Mouse (Mus musculus) kidney, embryonic 14.5 days (tissue): ENCODE measurements at regions not wholly inside any gene's neighbourhood (a gene's known extent, or its start where the extent isn't known, plus 50 kb on each side); places are given as distances from the start of the nearest gene placed in this dataset.

Experiments used
- ATAC-seq: fragments of 200-750 bp; cut with Nextera tagmentation; 2 replicates; pipeline ENCODE4 v1.8.0; 2017; ENCODE audit warnings: moderate number of reproducible peaks, mild to moderate bottlenecking, moderate TSS enrichment, moderate library complexity; ENCODE audit not compliant: low FRiP score, low TSS enrichment
- H3K27ac ChIP-seq: fragments of 300-500 bp; sonication (generic); 2 replicates; pipeline ENCODE4 v1.5.1; 2014; ENCODE audit warnings: low read depth, mild to moderate bottlenecking, low read length, moderate library complexity, mixed read lengths
- H3K27me3 ChIP-seq: fragments of 300-500 bp; sonication (generic); 2 replicates; pipeline ENCODE4 v1.6.1; 2014; ENCODE audit warnings: mild to moderate bottlenecking, low read length; ENCODE audit not compliant: control insufficient read depth, insufficient read depth
- H3K36me3 ChIP-seq: fragments of 300-500 bp; sonication (generic); 2 replicates; pipeline ENCODE4 v1.6.1; 2014; ENCODE audit warnings: low read length, mixed read lengths; ENCODE audit not compliant: control insufficient read depth, insufficient read depth
- H3K4me1 ChIP-seq: fragments of 300-500 bp; sonication (generic); 2 replicates; pipeline ENCODE4 v1.6.1; 2014; ENCODE audit warnings: low read length, mixed read lengths; ENCODE audit not compliant: control insufficient read depth, insufficient read depth
- H3K4me2 ChIP-seq: fragments of 300-500 bp; sonication (generic); replicated peaks from 2 replicates; pipeline ENCODE4 v1.6.1; 2014; ENCODE audit warnings: low read depth, mild to moderate bottlenecking, low read length
- H3K4me3 ChIP-seq: fragments of 300-500 bp; sonication (generic); 2 replicates; pipeline ENCODE4 v1.5.1; 2014; ENCODE audit warnings: mild to moderate bottlenecking, low read length
- H3K9ac ChIP-seq: fragments of 300-500 bp; sonication (generic); 2 replicates; pipeline ENCODE4 v1.6.1; 2014; ENCODE audit warnings: low read depth, mild to moderate bottlenecking, low read length, moderate library complexity
- H3K9me3 ChIP-seq: fragments of 300-500 bp; sonication (generic); 2 replicates; pipeline ENCODE4 v1.6.1; 2016; ENCODE audit warnings: low read length; ENCODE audit not compliant: control insufficient read depth
- WGBS: fragments of 180-500 bp; shearing (Covaris S2); extraction: QIAGEN DNeasy Blood & Tissue Kit; methylation state at CpG from one replicate; pipeline ENCODE4 v1.1.7; 2014; 5-methylcytosine and 5-hydroxymethylcytosine counted together

DNA sequence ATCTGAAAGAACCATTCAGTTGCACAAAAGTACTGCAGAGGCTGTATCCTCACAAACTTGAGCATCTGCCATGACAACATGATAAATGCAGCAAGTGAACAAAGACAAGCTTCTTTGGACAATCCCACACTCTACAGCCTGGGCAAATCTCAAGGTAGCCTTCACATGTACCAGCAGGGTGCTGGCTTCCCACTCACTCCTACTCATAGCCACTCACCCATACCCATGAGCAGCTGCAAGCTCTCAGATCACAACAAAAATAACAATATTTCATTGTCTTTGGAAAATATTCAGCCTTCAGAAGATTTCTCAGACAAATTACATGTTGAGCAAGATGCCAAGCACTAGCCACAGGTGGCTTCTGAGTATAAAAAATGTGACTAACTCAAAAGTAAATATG lies 689.3 kb downstream of the Cypt12 start:
- Histone ChIP-seq H3K4me3 (no peak overlapping the region), H3K36me3 (no peaks in the 10 kb centered on the region), H3K27ac (no peak overlapping the region), H3K27me3 (no peaks in the 10 kb centered on the region), H3K4me2 (no peak overlapping the region), H3K9me3 (no peaks in the 10 kb centered on the region), H3K9ac (no peak overlapping the region), H3K4me1 (no peaks in the 10 kb centered on the region)
- ATAC-seq, result no peak

DNA sequence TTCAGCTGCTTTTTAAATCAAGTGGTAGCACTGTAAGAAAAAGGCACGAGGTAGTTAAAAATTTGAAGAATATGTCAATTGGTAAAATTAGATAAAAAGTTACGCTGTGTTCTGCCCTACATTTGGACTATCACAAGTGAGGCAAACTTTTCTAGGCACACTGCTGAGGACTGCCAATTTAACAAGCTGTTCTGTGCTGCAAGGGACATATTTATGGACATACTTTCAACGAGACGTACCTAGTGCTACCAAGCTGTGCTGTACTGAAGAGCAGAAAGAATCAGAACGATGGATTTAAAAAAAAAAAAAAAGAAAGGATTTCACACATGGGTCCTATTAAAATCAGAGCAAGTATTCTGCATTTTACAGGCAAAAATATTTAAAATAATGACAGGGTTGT lies 692.1 kb downstream of the Cypt12 start:
- Histone ChIP-seq H3K36me3 (no peaks in the 10 kb centered on the region), H3K27ac (no peak overlapping the region), H3K27me3 (no peaks in the 10 kb centered on the region), H3K4me3 (no peak overlapping the region), H3K4me2 (no peak overlapping the region), H3K9me3 (no peaks in the 10 kb centered on the region), H3K4me1 (no peaks in the 10 kb centered on the region), H3K9ac (no peak overlapping the region)
- ATAC-seq, result no peak
- WGBS, result 82% methylated on average over 5 of the region's 5 CpGs

DNA sequence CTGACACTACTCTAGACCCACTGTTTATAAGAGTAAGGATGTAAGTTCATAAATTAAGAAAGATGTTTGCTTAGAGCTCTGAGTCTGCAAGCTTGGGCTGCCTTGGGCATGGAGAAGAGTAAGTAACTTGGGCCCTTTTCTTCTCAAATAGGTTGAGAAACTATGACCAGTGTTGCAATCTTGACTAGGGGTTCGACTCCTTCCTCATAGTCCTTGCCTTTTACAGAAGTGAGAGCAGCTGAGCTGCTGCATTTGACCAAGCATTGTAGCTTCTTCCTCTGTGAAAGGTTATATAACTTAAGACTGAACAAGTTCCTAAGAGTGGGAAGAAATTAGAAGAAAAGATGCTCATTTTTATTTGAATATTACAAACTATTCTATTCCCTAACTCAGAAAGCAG lies 693.5 kb downstream of the Cypt12 start:
- H3K27ac ChIP-seq, result no peak overlapping the region
- ATAC-seq, result no peak
- H3K4me3 ChIP-seq, result no peak overlapping the region
- no peaks in the 10 kb centered on the region for H3K4me1 ChIP-seq
- H3K9ac ChIP-seq, result no peak overlapping the region
- H3K36me3 ChIP-seq, result no peaks in the 10 kb centered on the region
- H3K9me3 ChIP-seq, result no peaks in the 10 kb centered on the region
- no peaks in the 10 kb centered on the region for H3K27me3 ChIP-seq
- 90% methylated on average over 1 of the region's 1 CpGs for WGBS
- H3K4me2 ChIP-seq, result no peak overlapping the region

DNA sequence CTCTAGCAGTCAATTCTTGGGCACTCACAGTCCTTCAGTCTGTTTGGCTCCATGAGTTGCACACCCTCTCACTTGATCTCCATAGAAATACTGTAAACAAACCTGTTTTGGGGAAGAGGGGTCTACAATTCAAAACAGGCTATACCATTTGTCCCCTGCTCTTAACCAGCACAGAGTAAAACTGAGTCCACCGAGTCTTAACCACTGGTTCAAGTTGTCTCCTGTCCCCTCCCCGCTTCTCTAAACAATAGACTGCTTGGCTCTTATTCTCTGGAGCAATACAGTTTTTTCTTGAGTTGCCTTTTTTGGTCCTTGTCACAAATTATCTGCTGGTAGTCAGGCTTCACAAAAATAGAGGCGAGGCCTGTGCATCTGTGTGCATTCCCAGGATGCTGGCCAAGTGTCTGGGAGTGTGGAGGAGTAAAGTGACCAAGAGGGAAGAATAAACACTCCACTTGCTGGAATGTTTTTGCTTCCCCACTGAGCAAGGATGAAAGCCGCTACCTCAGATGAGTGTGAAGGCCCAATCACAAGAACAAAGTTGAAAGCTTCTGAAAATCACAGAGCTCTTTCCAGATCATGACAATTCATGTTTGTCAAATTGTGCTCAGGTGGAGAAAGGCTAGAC lies 695.3 kb downstream of the Cypt12 start:
- H3K36me3 ChIP-seq, result no peaks in the 10 kb centered on the region
- H3K27ac ChIP-seq, result no peak overlapping the region
- 39% methylated on average over 4 of the region's 4 CpGs for WGBS
- H3K9me3 ChIP-seq, result no peaks in the 10 kb centered on the region
- H3K9ac ChIP-seq, result no peak overlapping the region
- no peak overlapping the region for H3K4me2 ChIP-seq
- H3K27me3 ChIP-seq, result no peaks in the 10 kb centered on the region
- ATAC-seq, result peak; percentile 60; the same call in 1 of the 2 replicates
- H3K4me3 ChIP-seq, result no peak overlapping the region
- no peaks in the 10 kb centered on the region for H3K4me1 ChIP-seq

DNA sequence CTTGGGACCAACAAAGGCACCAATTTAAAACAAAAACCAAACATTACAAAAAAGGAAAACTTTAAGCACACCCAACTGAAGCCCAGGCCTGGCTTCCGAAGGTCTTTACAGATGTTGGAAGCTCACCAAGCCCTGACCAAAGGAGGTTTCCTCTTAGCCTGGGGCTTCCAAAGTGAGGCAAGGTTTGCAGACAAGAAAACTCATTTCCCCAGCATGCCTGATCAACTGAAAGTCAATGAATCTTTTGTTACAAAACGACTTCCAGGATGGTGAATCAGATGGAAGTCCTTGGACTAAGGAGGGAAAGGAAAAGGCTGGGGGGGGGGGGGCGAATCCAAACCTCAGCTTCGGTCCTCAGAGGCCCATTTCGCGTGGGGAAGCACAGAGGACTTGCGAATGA lies 697.3 kb downstream of the Cypt12 start:
- Histone ChIP-seq H3K27ac (no peak overlapping the region), H3K4me3 (no peak overlapping the region), H3K36me3 (no peaks in the 10 kb centered on the region), H3K27me3 (no peaks in the 10 kb centered on the region), H3K4me2 (no peak overlapping the region), H3K9ac (no peak overlapping the region), H3K9me3 (no peaks in the 10 kb centered on the region), H3K4me1 (no peaks in the 10 kb centered on the region)
- ATAC-seq, result no peak
- 66% methylated on average over 7 of the region's 7 CpGs for WGBS

DNA sequence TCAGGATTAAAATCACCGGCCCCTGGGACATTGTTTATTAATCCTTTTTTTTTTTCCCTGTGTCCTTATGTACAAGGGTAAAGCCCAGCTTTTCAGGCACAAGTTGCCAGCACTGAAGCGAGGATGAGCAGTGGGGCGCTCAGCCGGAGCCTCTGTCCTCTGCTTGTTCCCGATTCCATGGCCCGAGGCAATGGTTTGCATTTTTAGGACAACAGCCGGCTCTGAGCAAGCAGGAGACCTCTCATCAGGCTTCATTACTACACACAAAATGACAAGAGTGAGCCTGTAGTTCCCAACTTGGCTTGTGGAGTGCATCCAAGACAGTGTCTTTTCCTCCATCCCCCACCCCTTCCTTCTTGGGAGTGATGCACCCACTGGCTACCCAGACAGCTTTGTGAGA lies 697.7 kb downstream of the Cypt12 start:
- no peak overlapping the region for H3K4me2 ChIP-seq
- H3K9me3 ChIP-seq, result no peaks in the 10 kb centered on the region
- no peak for ATAC-seq
- no peak overlapping the region for H3K9ac ChIP-seq
- WGBS, result 78% methylated on average over 7 of the region's 7 CpGs
- no peaks in the 10 kb centered on the region for H3K27me3 ChIP-seq
- no peak overlapping the region for H3K27ac ChIP-seq
- H3K4me3 ChIP-seq, result no peak overlapping the region
- H3K36me3 ChIP-seq, result no peaks in the 10 kb centered on the region
- no peaks in the 10 kb centered on the region for H3K4me1 ChIP-seq

DNA sequence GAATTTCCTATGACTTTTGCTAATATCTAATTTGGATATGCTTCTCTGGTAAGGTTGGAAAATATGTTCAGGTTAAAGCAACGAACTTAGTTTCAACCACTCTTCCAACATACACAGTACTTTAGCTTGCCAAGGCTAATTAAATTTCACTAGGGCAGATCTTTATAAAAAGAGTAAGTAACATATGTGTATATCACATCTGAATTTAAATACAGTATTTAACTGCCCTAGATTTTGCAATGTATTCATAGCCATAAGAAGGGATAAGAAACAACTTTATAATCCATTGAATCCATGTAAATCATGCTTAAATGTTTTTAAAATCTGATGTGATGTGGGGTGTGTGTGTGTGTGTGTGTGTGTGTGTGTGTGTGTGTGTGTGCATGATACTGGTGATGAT lies 705.3 kb downstream of the Cypt12 start:
- Histone ChIP-seq H3K36me3 (no peaks in the 10 kb centered on the region), H3K27me3 (no peaks in the 10 kb centered on the region), H3K4me1 (no peaks in the 10 kb centered on the region), H3K9ac (no peak overlapping the region), H3K4me3 (no peak overlapping the region), H3K9me3 (no peaks in the 10 kb centered on the region), H3K4me2 (no peak overlapping the region), H3K27ac (no peak overlapping the region)
- 82% methylated on average over 1 of the region's 1 CpGs for whole genome bisulfite sequencing
- ATAC-seq, result no peak

DNA sequence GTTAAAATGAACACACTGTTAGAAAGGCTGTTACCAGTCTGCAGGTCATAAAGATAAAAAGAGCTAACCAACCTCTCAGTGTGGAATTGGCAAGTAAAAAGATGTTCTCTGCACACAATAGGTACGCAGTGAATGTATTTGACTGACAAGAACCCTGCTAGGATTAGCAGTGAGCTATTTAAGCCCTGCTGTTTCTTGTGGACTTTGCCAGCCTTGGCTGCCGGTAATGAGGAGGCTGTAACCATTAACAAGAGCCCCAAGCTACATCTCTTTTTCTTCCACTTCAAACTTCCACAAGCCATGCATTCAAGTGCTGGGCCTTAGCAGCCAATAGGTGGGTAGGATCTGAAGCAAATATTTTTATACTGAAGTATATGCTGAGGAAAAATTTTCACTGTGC lies 717.5 kb downstream of the Cypt12 start:
- no peak overlapping the region for H3K27ac ChIP-seq
- no peaks in the 10 kb centered on the region for H3K27me3 ChIP-seq
- no peak overlapping the region for H3K4me2 ChIP-seq
- no peaks in the 10 kb centered on the region for H3K4me1 ChIP-seq
- H3K36me3 ChIP-seq, result no peaks in the 10 kb centered on the region
- H3K4me3 ChIP-seq, result no peak overlapping the region
- WGBS, result 45% methylated on average over 2 of the region's 2 CpGs
- ATAC-seq, result no peak
- no peaks in the 10 kb centered on the region for H3K9me3 ChIP-seq
- H3K9ac ChIP-seq, result no peak overlapping the region

DNA sequence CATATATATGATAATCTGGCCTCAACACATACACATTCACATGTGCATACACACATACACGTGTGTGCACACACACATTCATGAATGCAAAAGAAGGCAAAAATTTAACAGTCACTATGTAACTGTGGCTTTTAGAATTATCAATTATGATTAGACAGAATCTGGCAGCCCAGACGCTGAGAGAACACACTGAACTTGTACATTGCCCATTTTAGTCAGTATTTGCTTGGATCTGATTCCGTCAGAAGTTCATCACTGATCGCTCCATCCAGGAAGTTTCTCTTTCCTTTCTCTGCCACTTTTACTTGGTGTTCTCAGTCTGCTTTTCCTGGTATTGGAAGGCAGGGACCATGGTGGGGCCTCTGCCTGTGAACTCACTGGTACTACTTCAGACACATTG lies 719.5 kb downstream of the Cypt12 start:
- no peaks in the 10 kb centered on the region for H3K9me3 ChIP-seq
- no peaks in the 10 kb centered on the region for H3K4me1 ChIP-seq
- WGBS, result 87% methylated on average over 4 of the region's 4 CpGs
- H3K4me2 ChIP-seq, result no peak overlapping the region
- H3K4me3 ChIP-seq, result no peak overlapping the region
- no peak for ATAC-seq
- no peaks in the 10 kb centered on the region for H3K27me3 ChIP-seq
- H3K27ac ChIP-seq, result no peak overlapping the region
- H3K36me3 ChIP-seq, result no peaks in the 10 kb centered on the region
- H3K9ac ChIP-seq, result no peak overlapping the region
